Mouse (Mus musculus) forebrain, postnatal 0 days (tissue): ENCODE data around the gene Clasrp. TPM values are rescaled to one million over a fixed set of nuclear protein-coding genes. Genes with fewer than 3 reads are reported as not detected.
A peak's percentile ranks its signal among the peaks of the same experiment; 100 is the strongest.
"Not testable (repeated sequence)": the region's sequence is repeated elsewhere in the genome, so short reads cannot be mapped to it uniquely, and the experiment has no call there.

ENCODE experiments used
- ATAC-seq: fragments of 200-750 bp; cut with Nextera tagmentation; 2 replicates; pipeline ENCODE4 v1.8.0; 2017; ENCODE audit warnings: mild to moderate bottlenecking, moderate library complexity
- DNase-seq: peaks from one replicate; pipeline ENCODE4 v3.0.0-alpha.2; 2015
- H3K27ac ChIP-seq: fragments of 300-500 bp; sonication (generic); 2 replicates; pipeline ENCODE4 v1.5.1; 2014; ENCODE audit warnings: low read depth, mild to moderate bottlenecking, antibody characterized with exemption, low read length, moderate library complexity, mixed read lengths
- H3K27me3 ChIP-seq: fragments of 300-500 bp; sonication (generic); 2 replicates; pipeline ENCODE4 v1.6.1; 2014; ENCODE audit warnings: mild to moderate bottlenecking, low read length, mixed read lengths; ENCODE audit not compliant: insufficient read depth
- H3K36me3 ChIP-seq: fragments of 300-500 bp; sonication (generic); 2 replicates; pipeline ENCODE4 v1.6.1; 2014; ENCODE audit warnings: mild to moderate bottlenecking, moderate library complexity; ENCODE audit not compliant: insufficient read depth
- H3K4me1 ChIP-seq: fragments of 300-500 bp; sonication (generic); 2 replicates; pipeline ENCODE4 v1.6.1; 2014; ENCODE audit warnings: antibody characterized with exemption; ENCODE audit not compliant: insufficient read depth
- H3K4me2 ChIP-seq: fragments of 300-500 bp; sonication (generic); 2 replicates; pipeline ENCODE4 v1.6.1; 2014; ENCODE audit warnings: low read depth, mild to moderate bottlenecking, moderate library complexity
- H3K4me3 ChIP-seq: fragments of 300-500 bp; sonication (generic); 2 replicates; pipeline ENCODE4 v1.5.1; 2014; ENCODE audit warnings: low read depth, low read length, mixed read lengths
- H3K9ac ChIP-seq: fragments of 300-500 bp; sonication (generic); 2 replicates; pipeline ENCODE4 v1.6.1; 2014; ENCODE audit warnings: mild to moderate bottlenecking
- H3K9me3 ChIP-seq: fragments of 300-500 bp; sonication (generic); 2 replicates; pipeline ENCODE4 v1.6.1; 2016; ENCODE audit warnings: low read length
- CTCF ChIP-seq: sonication (generic); IDR thresholded peaks from 2 replicates; pipeline ENCODE4 v1.5.1; 2016; ENCODE audit warnings: antibody characterized with exemption, control low read depth, low read depth
- WGBS: fragments of 180-500 bp; shearing (Covaris S2); extraction: QIAGEN DNeasy Blood & Tissue Kit; methylation state at CpG from one replicate; pipeline ENCODE4 v1.1.7; 2014; 5-methylcytosine and 5-hydroxymethylcytosine counted together
- polyA plus RNA-seq: library from polyadenylated mRNA; unstranded; fragments of >200 nt; fragmentation: Nextera tagmentation; extraction: Ambion mirVana; gene quantifications from 2 replicates; pipeline ENCODE4 v1.2.1, GENCODE M21; 2015
- total RNA-seq: library from RNA; depleted of rRNA; stranded (reverse); fragments of >200 nt; gene quantifications from 2 replicates; pipeline ENCODE4 v1.2.3, GENCODE M21; 2014

Clasrp gene
- total and polyA plus RNA-seq, 2 experiments from 2014 or later, result 56.8 to 89.0 TPM

- H3K9ac ChIP-seq, result no peak overlapping the region
- H3K4me3 ChIP-seq, result no peak overlapping the region
- no peak overlapping the region for H3K4me2 ChIP-seq
- TF ChIP-seq CTCF, result 0 out of 2 replicates have a peak, but pooled peaks have one; percentile 10
- peaks cover 15% of the 10 kb centered on the region for H3K4me1 ChIP-seq
- no peak for DNase-seq
- H3K36me3 ChIP-seq, result no peaks in the 10 kb centered on the region
- WGBS, result 88% methylated on average over 5 of the region's 5 CpGs
- no peaks in the 10 kb centered on the region for H3K9me3 ChIP-seq
- ATAC-seq, result no peak
- no peaks in the 10 kb centered on the region for H3K27me3 ChIP-seq
- no peak overlapping the region for H3K27ac ChIP-seq
Observed at GRCm38 (mm10) chr7:19607291-19607690, 3.0 kb upstream of the Clasrp start.

DNA sequence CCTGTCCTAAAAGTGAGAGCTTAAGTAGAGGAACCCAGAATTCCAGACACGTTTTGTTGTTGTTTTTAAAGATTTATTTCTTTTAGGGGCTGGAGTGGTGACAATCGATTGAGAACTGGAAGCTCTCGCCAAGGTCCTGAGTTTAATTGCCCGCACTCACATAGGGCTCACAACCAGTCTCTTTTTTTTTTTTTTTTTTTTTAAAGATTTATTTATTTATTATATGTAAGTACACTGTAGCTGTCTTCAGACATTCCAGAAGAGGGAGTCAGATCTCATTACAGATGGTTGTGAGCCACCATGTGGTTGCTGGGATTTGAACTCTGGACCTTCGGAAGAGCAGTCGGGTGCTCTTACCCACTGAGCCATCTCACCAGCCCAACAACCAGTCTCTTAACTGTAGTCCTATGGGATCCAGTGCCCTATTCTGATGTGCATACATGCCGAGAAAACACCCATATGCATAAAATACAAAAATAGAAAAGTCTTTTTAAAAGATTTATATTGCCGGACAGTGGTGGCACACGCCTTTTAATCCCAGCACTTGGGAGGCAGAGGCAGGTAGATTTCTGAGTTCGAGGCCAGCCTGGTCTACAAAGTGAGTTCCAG, 424 bp upstream of the Clasrp start:
- not testable (repeated sequence) for H3K27me3 ChIP-seq, DNase-seq, H3K9me3 ChIP-seq, H3K36me3 ChIP-seq
- 0 out of 2 replicates have a peak, but pooled peaks have one; percentile 0 for TF ChIP-seq CTCF
- H3K27ac ChIP-seq, result peak overlapping the region; percentile 66
- 58% methylated on average over 10 of the region's 10 CpGs for WGBS
- peak overlapping the region; percentile 90 for H3K9ac ChIP-seq
- H3K4me1 ChIP-seq, result peaks cover 15% of the 10 kb centered on the region
- peak overlapping the region; percentile 73 for H3K4me3 ChIP-seq
- H3K4me2 ChIP-seq, result peak overlapping the region; percentile 93
- peak; percentile 23; the same call in 1 of the 2 replicates for ATAC-seq

DNA sequence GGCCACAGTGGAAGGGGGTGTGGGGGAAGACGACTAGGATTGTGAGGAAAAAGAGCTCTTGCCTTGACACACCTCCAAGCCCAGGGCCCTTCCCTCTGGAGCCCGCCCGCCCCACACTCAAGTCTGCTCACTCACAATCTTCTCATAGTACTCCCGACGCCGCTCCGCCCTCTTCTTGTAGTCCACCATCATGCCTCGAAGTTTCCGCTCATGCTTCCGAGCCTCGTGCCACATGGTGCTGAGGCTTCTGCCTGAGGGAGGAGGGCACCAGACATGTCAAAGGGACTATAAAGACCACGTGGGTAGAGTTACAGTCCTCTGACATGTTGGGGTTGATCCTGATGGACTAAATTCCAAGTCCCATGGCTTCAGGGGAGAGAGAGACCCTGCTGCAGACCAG, 1.2 kb downstream of the Clasrp start:
- no peak for TF ChIP-seq CTCF
- peak overlapping the region; percentile 93 for H3K4me2 ChIP-seq
- no peak for DNase-seq
- H3K4me3 ChIP-seq, result peak overlapping the region; percentile 73
- H3K36me3 ChIP-seq, result peaks cover 20% of the 10 kb centered on the region
- H3K9ac ChIP-seq, result peak overlapping the region; percentile 90
- H3K4me1 ChIP-seq, result peaks cover 15% of the 10 kb centered on the region
- H3K27me3 ChIP-seq, result no peaks in the 10 kb centered on the region
- H3K9me3 ChIP-seq, result no peaks in the 10 kb centered on the region
- 84% methylated on average over 12 of the region's 12 CpGs for WGBS
- no peak for ATAC-seq
- no peak overlapping the region for H3K27ac ChIP-seq

DNA sequence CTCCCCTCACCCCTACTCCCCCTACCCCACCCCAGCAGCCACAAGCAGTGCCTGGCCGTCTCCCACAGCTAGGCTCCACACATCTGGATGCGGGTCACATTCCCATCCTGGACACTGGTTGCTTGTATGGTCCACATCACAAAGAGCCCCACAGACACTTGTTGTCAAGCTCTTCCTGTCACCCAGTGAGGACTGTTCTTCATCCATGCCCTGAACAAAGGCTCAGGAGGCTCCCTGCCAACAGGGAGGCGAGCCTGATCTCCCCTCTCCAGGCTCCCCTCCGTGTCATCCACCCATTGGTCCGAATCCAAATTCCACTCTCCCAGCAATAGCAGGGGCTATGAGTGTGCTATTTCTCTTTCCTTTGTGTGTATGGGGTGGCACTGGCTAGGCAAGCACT, 3.7 kb downstream of the Clasrp start:
- ATAC-seq, result peak; percentile 52
- Histone ChIP-seq H3K4me1 (peaks cover 15% of the 10 kb centered on the region), H3K9me3 (no peaks in the 10 kb centered on the region), H3K4me3 (no peak overlapping the region), H3K4me2 (no peak overlapping the region), H3K27me3 (no peaks in the 10 kb centered on the region), H3K27ac (no peak overlapping the region), H3K9ac (no peak overlapping the region), H3K36me3 (peaks cover 27% of the 10 kb centered on the region)
- 48% methylated on average over 5 of the region's 5 CpGs for WGBS
- TF ChIP-seq CTCF, result no peak
- DNase-seq, result peak; percentile 52

GRCm38 (mm10) chr7:19593061-19593730, 11.1 kb downstream of the Clasrp start:
- H3K36me3 ChIP-seq, result peaks cover 65% of the 10 kb centered on the region
- H3K4me3 ChIP-seq, result no peak overlapping the region
- WGBS, result 93% methylated on average over 10 of the region's 10 CpGs
- H3K9ac ChIP-seq, result no peak overlapping the region
- no peak for DNase-seq
- no peak overlapping the region for H3K4me2 ChIP-seq
- no peak for TF ChIP-seq CTCF
- no peaks in the 10 kb centered on the region for H3K27me3 ChIP-seq
- H3K4me1 ChIP-seq, result no peaks in the 10 kb centered on the region
- no peak overlapping the region for H3K27ac ChIP-seq
- no peak for ATAC-seq
- no peaks in the 10 kb centered on the region for H3K9me3 ChIP-seq

DNA sequence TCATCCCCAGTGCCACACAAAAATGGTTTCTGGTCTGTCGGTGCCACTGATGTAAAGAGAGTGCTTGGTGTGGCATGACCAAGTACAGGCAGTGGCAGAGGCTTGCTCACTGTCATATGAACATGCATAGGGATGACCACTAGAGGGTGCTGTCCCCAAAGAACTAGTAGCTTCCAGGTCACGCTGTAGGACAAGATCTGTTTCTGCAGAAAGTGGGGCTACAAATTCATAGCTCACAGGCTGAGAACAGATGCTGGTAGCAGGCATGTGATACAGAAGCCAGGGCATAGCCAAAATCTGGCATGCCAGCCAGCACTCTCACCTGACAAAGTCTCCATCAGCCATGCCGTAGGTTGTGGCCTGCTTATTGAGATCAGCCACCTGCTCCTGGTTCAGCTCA, 14.4 kb downstream of the Clasrp start:
- DNase-seq (peak; percentile 81), ATAC-seq (peak; percentile 85)
- no peak overlapping the region for H3K4me2 ChIP-seq
- H3K9ac ChIP-seq, result no peak overlapping the region
- H3K4me3 ChIP-seq, result no peak overlapping the region
- peak; percentile 91 for TF ChIP-seq CTCF
- no peak overlapping the region for H3K27ac ChIP-seq
- no peaks in the 10 kb centered on the region for H3K27me3 ChIP-seq
- no peaks in the 10 kb centered on the region for H3K9me3 ChIP-seq
- H3K36me3 ChIP-seq, result peaks cover 83% of the 10 kb centered on the region
- no peaks in the 10 kb centered on the region for H3K4me1 ChIP-seq
- 47% methylated on average over 3 of the region's 3 CpGs for WGBS

GRCm38 (mm10) chr7:19589207-19589606, 15.1 kb downstream of the Clasrp start:
- Histone ChIP-seq H3K9ac (no peak overlapping the region), H3K36me3 (peaks cover 89% of the 10 kb centered on the region), H3K27ac (no peak overlapping the region), H3K4me2 (no peak overlapping the region), H3K9me3 (no peaks in the 10 kb centered on the region), H3K27me3 (no peaks in the 10 kb centered on the region), H3K4me3 (no peak overlapping the region), H3K4me1 (no peaks in the 10 kb centered on the region)
- peak; percentile 76 for TF ChIP-seq CTCF
- 41% methylated on average over 3 of the region's 3 CpGs for WGBS
- DNase-seq (peak; percentile 57), ATAC-seq (peak; percentile 44; the same call in 1 of the 2 replicates)
